Mouse (Mus musculus): ENCODE measurements around the gene Ablim1.

GRCm38 (mm10) chr19:56995441-56995840 lies 319.3 kb downstream of the Ablim1 start:
- no peak for TF ChIP-seq POLR2A (IDR thresholded peaks at IDR 0.05; ENCODE audit: control insufficient read depth, extremely low read depth, insufficient read depth, low read length, poor library complexity)
- TF ChIP-seq CTCF (IDR thresholded peaks at IDR 0.05; ENCODE audit: borderline replicate concordance, control insufficient read depth, extremely low read depth, insufficient read depth, low read length, poor library complexity) = no peak

Data from thymus, adult 2 months (tissue).